Mouse (Mus musculus) layer of hippocampus, adult 2 months (tissue): ENCODE measurements at regions not wholly inside any gene's neighbourhood (a gene's known extent, or its start where the extent isn't known, plus 50 kb on each side); places are given as distances from the start of the nearest gene placed in this dataset.
A peak's percentile ranks its signal among the peaks of the same experiment; 100 is the strongest.

Experiments
- DNase-seq, 2 experiments: peaks; one replicate each; pipeline ENCODE4 v3.0.0; 2022; ENCODE audit warnings: low spot score in 2 of 2
- H3K27ac ChIP-seq: fragments of 200-600 bp; 2 replicates; pipeline ENCODE4 v1.8.1; 2022
- H3K4me3 ChIP-seq: fragments of 200-600 bp; 2 replicates; pipeline ENCODE4 v1.8.1; 2022; ENCODE audit warnings: mild to moderate bottlenecking
- CTCF ChIP-seq: fragments of 200-600 bp; conservative IDR thresholded peaks from 2 replicates; pipeline ENCODE4 v1.8.1; 2022; ENCODE audit warnings: antibody characterized with exemption, mild to moderate bottlenecking, moderate library complexity

GRCm38 (mm10) chr11:18022065-18022464 lies 68.4 kb upstream of the Etaa1 start:
- no peak for DNase-seq
- Histone ChIP-seq H3K4me3 (no peak overlapping the region), H3K27ac (no peak overlapping the region)
- TF ChIP-seq CTCF = no peak

GRCm38 (mm10) chr11:18015239-18015638 lies 61.6 kb upstream of the Etaa1 start:
- Histone ChIP-seq H3K27ac (no peak overlapping the region), H3K4me3 (no peak overlapping the region)
- DNase-seq = no peak
- TF ChIP-seq CTCF = no peak

GRCm38 (mm10) chr11:18014610-18015009 lies 60.9 kb upstream of the Etaa1 start:
- H3K4me3 ChIP-seq = no peak overlapping the region
- DNase-seq = peak in 1 of 2 experiments; percentile 13
- H3K27ac ChIP-seq = no peak overlapping the region
- no peak for TF ChIP-seq CTCF

GRCm38 (mm10) chr11:18012085-18012484 lies 58.4 kb upstream of the Etaa1 start:
- no peak for DNase-seq
- Histone ChIP-seq H3K27ac (no peak overlapping the region), H3K4me3 (no peak overlapping the region)
- no peak for TF ChIP-seq CTCF

GRCm38 (mm10) chr11:18011101-18011733 lies 57.5 kb upstream of the Etaa1 start:
- H3K4me3 ChIP-seq = peak overlapping the region; percentile 6; the same call in 1 of the 2 replicates
- peak; percentile 69 for TF ChIP-seq CTCF
- peak in 1 of 2 experiments; percentile 11 for DNase-seq
- H3K27ac ChIP-seq = no peak overlapping the region

- no peak for TF ChIP-seq CTCF
- DNase-seq = no peak
- no peak overlapping the region for H3K27ac ChIP-seq
- H3K4me3 ChIP-seq = no peak overlapping the region
These were observed 54.5 kb upstream of the Etaa1 start for GRCm38 (mm10) chr11:18008140-18008539.
